Mouse (Mus musculus): ENCODE data around the gene Arhgap4. TPM values are rescaled to one million over a fixed set of nuclear protein-coding genes. Genes with fewer than 3 reads are reported as not detected.

Arhgap4 gene
- polyA plus RNA-seq, 1 experiment from 2014 or later = 4.0 TPM

DNA sequence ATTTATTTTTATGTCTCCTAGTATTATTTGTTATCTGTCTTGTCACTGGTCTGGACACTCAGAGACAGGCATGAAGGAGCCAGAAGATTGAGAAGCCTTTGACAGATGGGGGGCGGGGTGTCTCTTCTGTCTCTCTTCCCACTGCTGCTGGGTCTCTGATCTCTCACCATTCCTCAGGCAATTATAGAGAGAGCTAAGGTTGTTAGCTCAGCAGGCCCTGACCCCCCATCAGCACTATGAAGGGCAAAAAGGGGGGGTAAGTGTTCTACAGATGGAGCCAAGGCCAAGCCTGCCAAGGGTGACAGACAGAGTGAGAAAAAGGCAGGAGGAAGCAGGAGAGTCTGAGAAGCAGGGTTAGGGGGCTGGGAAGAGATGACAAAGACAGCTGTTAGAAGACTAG lies 49.7 kb downstream of the Arhgap4 start:
- Histone ChIP-seq H3K36me3 (no peaks in the 10 kb centered on the region), H3K27ac (no peak overlapping the region), H3K4me1 (no peaks in the 10 kb centered on the region), H3K4me3 (replicated peaks) (no peak overlapping the region), H3K4me2 (no peak overlapping the region), H3K9ac (no peak overlapping the region), H3K27me3 (no peaks in the 10 kb centered on the region; the same call in 1 of the 2 replicates), H3K9me3 (replicated peaks) (no peaks in the 10 kb centered on the region)
- no peak for ATAC-seq (replicated peaks; ENCODE audit: low FRiP score)
- WGBS = 58% methylated on average over 1 of the region's 1 CpGs

DNA sequence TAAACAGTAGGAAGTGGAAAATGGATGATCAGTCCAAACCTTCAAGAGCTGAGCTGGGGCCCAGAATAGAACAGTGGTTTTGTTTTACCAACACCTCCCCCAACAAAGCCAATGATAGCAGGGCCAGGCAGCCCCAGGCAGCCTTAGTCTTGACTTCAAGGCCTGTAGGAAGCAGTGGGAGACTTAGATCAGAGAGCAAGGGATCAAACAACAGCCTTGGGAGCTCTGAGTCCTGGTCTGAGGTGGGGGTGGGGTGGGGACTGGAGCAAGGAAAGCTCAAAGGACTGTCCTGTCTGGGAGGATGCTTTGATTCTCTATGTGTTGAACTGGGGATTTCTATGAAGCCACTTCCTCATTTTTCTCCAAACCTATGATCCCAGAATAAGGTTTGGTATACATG lies 50.2 kb downstream of the Arhgap4 start:
- no peaks in the 10 kb centered on the region for H3K9me3 ChIP-seq (replicated peaks)
- no peaks in the 10 kb centered on the region for H3K36me3 ChIP-seq
- H3K27me3 ChIP-seq = no peaks in the 10 kb centered on the region; the same call in 1 of the 2 replicates
- H3K4me2 ChIP-seq = no peak overlapping the region
- H3K9ac ChIP-seq = no peak overlapping the region
- H3K4me3 ChIP-seq (replicated peaks) = no peak overlapping the region
- no peak overlapping the region for H3K27ac ChIP-seq
- no peaks in the 10 kb centered on the region for H3K4me1 ChIP-seq
- ATAC-seq (replicated peaks; ENCODE audit: low FRiP score) = no peak

DNA sequence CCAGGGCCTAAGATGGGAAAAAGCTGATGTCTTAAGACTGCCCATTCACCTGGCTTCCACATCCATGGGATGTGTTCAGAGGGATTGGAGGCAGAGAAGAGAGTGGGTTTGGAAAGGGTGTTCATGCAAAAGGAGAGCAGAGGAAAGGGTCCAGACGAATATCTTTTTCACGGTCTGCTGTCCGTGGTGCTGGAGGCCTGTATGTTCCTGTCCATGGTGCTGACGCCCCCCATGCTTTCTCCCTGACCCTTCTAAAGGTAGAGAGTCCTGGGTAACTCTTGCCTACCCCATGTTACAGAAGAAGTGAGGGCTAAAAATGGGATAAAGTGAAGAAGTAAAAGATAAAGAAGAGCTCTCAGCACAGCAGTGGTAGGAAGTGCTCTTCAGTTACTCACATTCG lies 52.3 kb downstream of the Arhgap4 start:
- no peaks in the 10 kb centered on the region for H3K36me3 ChIP-seq
- H3K9me3 ChIP-seq (replicated peaks) = no peaks in the 10 kb centered on the region
- 12% methylated on average over 5 of the region's 5 CpGs for WGBS
- ATAC-seq (replicated peaks; ENCODE audit: low FRiP score) = no peak
- H3K4me2 ChIP-seq = no peak overlapping the region
- no peak overlapping the region for H3K9ac ChIP-seq
- no peaks in the 10 kb centered on the region; the same call in 1 of the 2 replicates for H3K27me3 ChIP-seq
- no peaks in the 10 kb centered on the region for H3K4me1 ChIP-seq
- no peak overlapping the region for H3K4me3 ChIP-seq (replicated peaks)
- no peak overlapping the region for H3K27ac ChIP-seq

DNA sequence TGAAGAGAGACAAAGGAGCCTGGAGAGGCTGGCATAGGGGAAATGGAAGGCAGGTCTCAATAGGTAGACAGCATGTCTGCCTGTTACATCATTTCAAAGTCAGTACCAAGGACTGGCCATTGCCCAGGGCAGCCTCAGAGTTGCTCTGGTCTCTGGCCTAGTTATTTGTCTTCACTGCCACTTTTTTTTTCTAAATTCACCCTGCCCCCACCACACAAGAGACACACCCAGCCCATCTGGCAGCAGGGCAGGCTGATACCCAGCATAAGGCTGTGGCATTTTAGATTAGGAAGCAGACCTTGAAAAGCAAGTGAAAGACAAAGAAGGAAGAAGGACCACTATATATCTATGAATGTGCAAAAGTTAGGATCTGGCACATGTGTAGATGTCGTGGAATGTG lies 53.8 kb downstream of the Arhgap4 start:
- Histone ChIP-seq H3K27me3 (no peaks in the 10 kb centered on the region; the same call in 1 of the 2 replicates), H3K4me1 (no peaks in the 10 kb centered on the region), H3K9ac (no peak overlapping the region), H3K4me3 (replicated peaks) (no peak overlapping the region), H3K9me3 (replicated peaks) (no peaks in the 10 kb centered on the region), H3K36me3 (no peaks in the 10 kb centered on the region), H3K4me2 (no peak overlapping the region), H3K27ac (no peak overlapping the region)
- WGBS = 75% methylated on average over 1 of the region's 1 CpGs
- ATAC-seq (replicated peaks; ENCODE audit: low FRiP score) = no peak

DNA sequence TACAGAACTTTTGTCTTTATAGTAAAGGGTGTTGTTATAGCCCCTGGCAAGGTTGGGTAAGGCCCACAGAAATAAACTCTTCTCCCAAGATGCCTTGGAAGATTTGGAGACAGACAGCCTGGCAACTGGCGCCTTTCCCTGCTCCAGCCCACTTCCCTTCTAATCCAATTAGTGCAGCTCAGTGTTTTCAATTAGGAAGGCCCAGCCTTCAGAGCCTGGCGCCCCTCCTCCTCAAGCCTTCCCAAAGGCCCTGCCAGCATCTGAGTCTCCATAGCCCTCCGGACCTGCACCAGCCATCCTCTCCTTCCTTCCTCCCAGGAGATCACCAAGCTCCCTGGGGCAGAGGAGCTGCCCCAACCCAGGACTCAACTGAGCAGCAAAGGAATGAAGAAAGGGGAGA lies 54.4 kb downstream of the Arhgap4 start:
- Histone ChIP-seq H3K4me1 (no peaks in the 10 kb centered on the region), H3K36me3 (no peaks in the 10 kb centered on the region), H3K9me3 (replicated peaks) (no peaks in the 10 kb centered on the region), H3K9ac (no peak overlapping the region), H3K27me3 (no peaks in the 10 kb centered on the region; the same call in 1 of the 2 replicates), H3K27ac (no peak overlapping the region), H3K4me3 (replicated peaks) (no peak overlapping the region), H3K4me2 (no peak overlapping the region)
- no peak for ATAC-seq (replicated peaks; ENCODE audit: low FRiP score)
- WGBS = 40% methylated on average over 3 of the region's 3 CpGs

DNA sequence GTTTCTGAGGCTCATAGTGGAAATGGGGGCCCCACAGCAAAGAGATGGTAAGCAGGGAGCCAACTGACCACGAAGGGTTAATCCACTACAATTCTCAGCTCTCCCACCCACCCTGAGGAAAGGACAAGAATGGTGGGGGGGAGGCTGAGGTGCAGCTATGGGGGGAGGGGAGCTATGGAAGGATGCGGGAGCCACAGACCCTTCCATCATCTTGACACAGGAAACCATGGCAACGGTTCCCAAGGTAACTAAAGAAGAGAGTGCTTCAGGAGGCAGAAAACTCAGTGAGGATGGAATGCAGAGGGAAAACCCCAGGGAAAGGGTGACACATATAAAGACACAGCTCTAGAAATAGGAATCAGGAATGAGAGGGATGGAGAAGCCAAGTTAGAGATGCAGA lies 57.0 kb downstream of the Arhgap4 start:
- no peak overlapping the region for H3K27ac ChIP-seq
- no peak overlapping the region for H3K4me2 ChIP-seq
- H3K9ac ChIP-seq = no peak overlapping the region
- no peak overlapping the region for H3K4me3 ChIP-seq (replicated peaks)
- 49% methylated on average over 3 of the region's 3 CpGs for WGBS
- ATAC-seq (replicated peaks; ENCODE audit: low FRiP score) = no peak
- no peaks in the 10 kb centered on the region for H3K9me3 ChIP-seq (replicated peaks)
- no peaks in the 10 kb centered on the region for H3K36me3 ChIP-seq
- H3K4me1 ChIP-seq = no peaks in the 10 kb centered on the region
- H3K27me3 ChIP-seq = no peaks in the 10 kb centered on the region; the same call in 1 of the 2 replicates

DNA sequence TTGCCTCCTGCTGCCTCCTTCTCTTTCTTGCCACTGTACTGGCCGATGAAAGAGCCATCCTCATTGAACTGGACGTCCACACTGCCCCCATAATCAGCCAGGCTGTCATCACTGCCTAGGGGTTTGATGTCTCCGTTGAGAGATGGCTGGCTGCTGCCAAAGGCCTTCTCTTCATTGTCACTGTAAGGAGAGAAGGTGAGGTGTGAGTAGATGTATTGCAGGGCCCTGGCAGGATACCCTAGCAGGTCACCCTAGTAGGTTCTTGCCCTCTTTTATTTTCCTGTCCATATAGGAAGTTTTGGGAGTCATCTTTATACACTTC lies 66.6 kb downstream of the Arhgap4 start:
- WGBS = 59% methylated on average over 3 of the region's 3 CpGs
- H3K9me3 ChIP-seq (replicated peaks) = no peaks in the 10 kb centered on the region

DNA sequence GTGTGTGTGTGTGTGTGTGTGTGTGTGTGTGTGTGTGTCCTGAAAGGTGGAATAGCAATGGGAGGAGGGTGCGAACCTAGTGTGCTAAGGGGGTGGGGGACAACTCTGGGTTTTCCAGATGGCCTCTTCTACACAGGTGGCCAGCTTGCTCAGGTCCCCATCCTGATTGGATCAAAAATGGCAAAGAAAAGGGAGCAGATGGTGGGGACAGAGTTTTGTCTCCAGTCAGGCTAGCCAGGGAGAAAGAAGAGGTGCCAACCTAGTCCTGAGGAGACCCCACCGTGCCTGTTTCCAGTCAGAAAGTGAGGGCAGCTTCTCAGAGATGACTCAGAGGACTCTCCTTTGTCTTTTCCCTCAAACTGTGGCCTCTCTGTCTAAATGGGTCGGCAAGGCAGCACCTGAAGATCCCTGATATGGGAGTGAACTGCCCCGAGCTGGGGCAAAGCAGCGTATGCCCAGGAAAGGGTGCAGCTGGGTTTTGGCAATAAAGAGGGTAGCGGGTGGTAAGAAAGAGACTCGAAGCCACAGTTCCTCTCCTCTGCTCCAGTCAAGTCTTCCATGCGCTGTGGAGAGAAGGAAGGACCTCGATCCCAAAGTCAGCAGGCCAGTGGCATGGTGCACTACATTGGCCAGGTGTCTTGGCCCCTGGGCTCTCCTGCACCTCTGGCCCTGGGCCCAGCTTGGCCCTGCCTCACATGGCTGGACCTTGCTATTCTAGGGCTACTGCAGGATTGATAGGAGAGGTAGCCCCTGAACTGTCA lies 67.2 kb downstream of the Arhgap4 start:
- Histone ChIP-seq H3K4me2 (no peak overlapping the region), H3K27ac (no peak overlapping the region), H3K9ac (no peak overlapping the region), H3K4me1 (no peaks in the 10 kb centered on the region), H3K9me3 (replicated peaks) (no peaks in the 10 kb centered on the region), H3K36me3 (no peaks in the 10 kb centered on the region), H3K4me3 (replicated peaks) (no peak overlapping the region), H3K27me3 (peaks cover 5% of the 10 kb centered on the region; the same call in 1 of the 2 replicates)
- ATAC-seq (replicated peaks; ENCODE audit: low FRiP score) = no peak
- WGBS = 83% methylated on average over 9 of the region's 9 CpGs

More for the DNA sequence above, 66.6 kb downstream of the Arhgap4 start:
- no peaks in the 10 kb centered on the region for H3K4me1 ChIP-seq
- no peak overlapping the region for H3K9ac ChIP-seq
- H3K4me3 ChIP-seq (replicated peaks) = no peak overlapping the region
- peaks cover 5% of the 10 kb centered on the region; the same call in 1 of the 2 replicates for H3K27me3 ChIP-seq
- ATAC-seq (replicated peaks; ENCODE audit: low FRiP score) = no peak
- H3K4me2 ChIP-seq = no peak overlapping the region
- no peak overlapping the region for H3K27ac ChIP-seq
- no peaks in the 10 kb centered on the region for H3K36me3 ChIP-seq

Other genes with a start within 250 kb of the Arhgap4 start
- gene Slc6a8, start 248.7 kb downstream of the Arhgap4 start, polyA plus RNA-seq (2015; fragmentation: Nextera tagmentation; extraction: Ambion mirVana) = 7.1 and 7.9 TPM in 2 replicates
- gene Bcap31, start 205.7 kb downstream of the Arhgap4 start, polyA plus RNA-seq (2015; fragmentation: Nextera tagmentation; extraction: Ambion mirVana) = 256 and 267 TPM in 2 replicates
- gene Abcd1, start 205.3 kb downstream of the Arhgap4 start, polyA plus RNA-seq (2015; fragmentation: Nextera tagmentation; extraction: Ambion mirVana) = 12.4 and 15.2 TPM in 2 replicates
- gene Plxnb3, start 164.8 kb downstream of the Arhgap4 start, polyA plus RNA-seq (2015; fragmentation: Nextera tagmentation; extraction: Ambion mirVana) = 0.14 and 0.44 TPM in 2 replicates
- gene Srpk3, start 147.5 kb downstream of the Arhgap4 start, polyA plus RNA-seq (2015; fragmentation: Nextera tagmentation; extraction: Ambion mirVana) = 5.2 and 8.1 TPM in 2 replicates
- gene Idh3g, start 135.0 kb downstream of the Arhgap4 start, polyA plus RNA-seq (2015; fragmentation: Nextera tagmentation; extraction: Ambion mirVana) = 224 and 234 TPM in 2 replicates
- gene Ssr4, start 134.8 kb downstream of the Arhgap4 start, polyA plus RNA-seq (2015; fragmentation: Nextera tagmentation; extraction: Ambion mirVana) = 176 and 184 TPM in 2 replicates
- 0.80 and 0.92 TPM in 2 replicates for gene Pdzd4, start 96.9 kb downstream of the Arhgap4 start, polyA plus RNA-seq (2015; fragmentation: Nextera tagmentation; extraction: Ambion mirVana)
- gene Avpr2, start 29.8 kb downstream of the Arhgap4 start, polyA plus RNA-seq (2015; fragmentation: Nextera tagmentation; extraction: Ambion mirVana) = 5.8 and 6.2 TPM in 2 replicates
- gene L1cam, start 25.8 kb downstream of the Arhgap4 start, polyA plus RNA-seq (2015; fragmentation: Nextera tagmentation; extraction: Ambion mirVana) = 8.0 and 10.4 TPM in 2 replicates
- gene Naa10, start 74 bp upstream of the Arhgap4 start, polyA plus RNA-seq (2015; fragmentation: Nextera tagmentation; extraction: Ambion mirVana) = 139 and 159 TPM in 2 replicates
- gene Renbp, start 9.0 kb upstream of the Arhgap4 start, polyA plus RNA-seq (2015; fragmentation: Nextera tagmentation; extraction: Ambion mirVana) = 41.9 and 54.5 TPM in 2 replicates
- 58.1 and 60.5 TPM in 2 replicates for gene Hcfc1, start 44.5 kb upstream of the Arhgap4 start, polyA plus RNA-seq (2015; fragmentation: Nextera tagmentation; extraction: Ambion mirVana)
- 71.5 and 77.8 TPM in 2 replicates for gene Irak1, start 102.0 kb upstream of the Arhgap4 start, polyA plus RNA-seq (2015; fragmentation: Nextera tagmentation; extraction: Ambion mirVana)
- not detected in 2 replicates for gene Opn1mw, start 205.6 kb upstream of the Arhgap4 start, polyA plus RNA-seq (2015; fragmentation: Nextera tagmentation; extraction: Ambion mirVana)
- gene Mecp2, start 213.5 kb upstream of the Arhgap4 start, polyA plus RNA-seq (2015; fragmentation: Nextera tagmentation; extraction: Ambion mirVana) = 11.2 and 12.1 TPM in 2 replicates
- gene Tex28, start 246.0 kb upstream of the Arhgap4 start, polyA plus RNA-seq (2015; fragmentation: Nextera tagmentation; extraction: Ambion mirVana) = not detected in 2 replicates